Mouse (Mus musculus) neural tube, embryonic 12.5 days (tissue): Measurements from ENCODE around the gene Cmtm4. TPM values are rescaled to one million over a fixed set of nuclear protein-coding genes. Genes with fewer than 3 reads are reported as not detected.

Experiments
- ATAC-seq: fragments of 200-750 bp; cut with Nextera tagmentation; 2 replicates; pipeline ENCODE4 v1.8.0; 2017; ENCODE audit warnings: low read depth, mild to moderate bottlenecking, moderate TSS enrichment, moderate library complexity; ENCODE audit not compliant: low FRiP score
- H3K27ac ChIP-seq: fragments of 300-500 bp; sonication (generic); 2 replicates; pipeline ENCODE4 v1.5.1; 2016
- H3K27me3 ChIP-seq: fragments of 300-500 bp; sonication (generic); replicated peaks from 2 replicates; pipeline ENCODE4 v1.6.1; 2016; ENCODE audit warnings: mild to moderate bottlenecking
- H3K36me3 ChIP-seq: fragments of 300-500 bp; sonication (generic); 2 replicates; pipeline ENCODE4 v1.6.1; 2016; ENCODE audit warnings: mild to moderate bottlenecking
- H3K4me1 ChIP-seq: fragments of 300-500 bp; sonication (generic); 2 replicates; pipeline ENCODE4 v1.6.1; 2016
- H3K4me2 ChIP-seq: fragments of 300-500 bp; sonication (generic); replicated peaks from 2 replicates; pipeline ENCODE4 v1.6.1; 2016; ENCODE audit warnings: mild to moderate bottlenecking
- H3K4me3 ChIP-seq: fragments of 300-500 bp; sonication (generic); 2 replicates; pipeline ENCODE4 v1.5.1; 2016
- H3K9ac ChIP-seq: fragments of 300-500 bp; sonication (generic); 2 replicates; pipeline ENCODE4 v1.6.1; 2016; ENCODE audit warnings: mild to moderate bottlenecking
- H3K9me3 ChIP-seq: fragments of 300-500 bp; sonication (generic); 2 replicates; pipeline ENCODE4 v1.6.1; 2016; ENCODE audit warnings: mild to moderate bottlenecking
- WGBS: fragments of 180-500 bp; shearing (Covaris S2); methylation state at CpG from one replicate; pipeline ENCODE4 v1.1.7; 2016; 5-methylcytosine and 5-hydroxymethylcytosine counted together
- polyA plus RNA-seq: library from polyadenylated mRNA; unstranded; fragments of >200 nt; fragmentation: Nextera tagmentation; extraction: Ambion mirVana; gene quantifications from 2 replicates; pipeline ENCODE4 v1.2.1, GENCODE M21; 2016

Cmtm4 gene
- polyA plus RNA-seq, 1 experiment from 2014 or later: 2.3 TPM

DNA sequence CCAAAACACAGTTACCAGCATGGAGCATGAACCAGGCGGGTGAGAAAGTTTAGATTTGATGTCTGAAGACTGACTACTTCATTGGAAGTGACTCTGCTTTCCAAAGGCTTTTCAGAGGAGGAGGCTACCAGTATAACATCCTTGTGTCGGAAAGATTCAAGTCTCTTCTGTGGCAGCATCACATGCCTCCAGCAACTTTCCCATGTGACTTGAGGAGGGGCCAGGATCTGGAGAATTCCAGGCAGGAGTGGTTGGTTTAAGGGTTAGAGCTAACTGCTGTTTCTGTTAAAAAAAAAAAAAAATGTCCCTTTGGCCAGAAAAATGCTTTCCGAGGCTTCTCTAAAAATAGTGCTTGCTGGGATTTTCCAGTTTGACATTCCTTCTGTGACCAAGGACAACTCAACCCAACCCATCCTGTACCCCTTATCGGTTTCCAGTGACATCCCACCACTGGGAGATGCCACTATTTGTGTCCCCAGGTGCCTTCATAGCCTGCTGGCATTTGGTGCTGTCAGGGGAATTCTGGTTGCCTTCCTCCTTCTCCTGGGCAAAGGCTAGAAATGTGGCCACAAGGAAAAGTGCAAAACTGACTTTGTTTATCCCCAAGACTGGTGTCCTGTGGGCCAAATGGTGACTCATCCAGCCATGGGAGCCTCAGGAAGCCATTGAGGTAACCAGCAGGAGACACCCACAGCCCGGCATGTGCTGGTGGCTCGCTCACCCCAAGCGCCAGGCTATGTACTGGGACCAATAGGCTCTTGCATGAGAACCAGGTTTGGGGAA lies 12.9 kb upstream of the Cmtm4 start:
- 89% methylated on average over 7 of the region's 7 CpGs for WGBS
- H3K9ac ChIP-seq: no peak overlapping the region
- no peaks in the 10 kb centered on the region for H3K9me3 ChIP-seq
- H3K36me3 ChIP-seq: no peaks in the 10 kb centered on the region
- H3K4me1 ChIP-seq: no peaks in the 10 kb centered on the region
- no peak overlapping the region for H3K27ac ChIP-seq
- H3K27me3 ChIP-seq: no peaks in the 10 kb centered on the region
- no peak overlapping the region for H3K4me3 ChIP-seq
- no peak for ATAC-seq
- H3K4me2 ChIP-seq: no peak overlapping the region

GRCm38 (mm10) chr8:104406340-104407128 lies 10.9 kb upstream of the Cmtm4 start:
- no peak overlapping the region for H3K27ac ChIP-seq
- no peak overlapping the region for H3K4me2 ChIP-seq
- H3K36me3 ChIP-seq: no peaks in the 10 kb centered on the region
- no peak overlapping the region for H3K9ac ChIP-seq
- no peaks in the 10 kb centered on the region for H3K4me1 ChIP-seq
- H3K4me3 ChIP-seq: no peak overlapping the region
- no peaks in the 10 kb centered on the region for H3K27me3 ChIP-seq
- WGBS: 86% methylated on average over 6 of the region's 6 CpGs
- H3K9me3 ChIP-seq: no peaks in the 10 kb centered on the region
- ATAC-seq: no peak

GRCm38 (mm10) chr8:104405430-104406187 lies 10.0 kb upstream of the Cmtm4 start:
- ATAC-seq: no peak
- H3K27ac ChIP-seq: no peak overlapping the region
- no peak overlapping the region for H3K4me2 ChIP-seq
- no peaks in the 10 kb centered on the region for H3K36me3 ChIP-seq
- no peaks in the 10 kb centered on the region for H3K9me3 ChIP-seq
- no peaks in the 10 kb centered on the region for H3K4me1 ChIP-seq
- WGBS: 74% methylated on average over 15 of the region's 15 CpGs
- H3K9ac ChIP-seq: no peak overlapping the region
- H3K4me3 ChIP-seq: no peak overlapping the region
- no peaks in the 10 kb centered on the region for H3K27me3 ChIP-seq

DNA sequence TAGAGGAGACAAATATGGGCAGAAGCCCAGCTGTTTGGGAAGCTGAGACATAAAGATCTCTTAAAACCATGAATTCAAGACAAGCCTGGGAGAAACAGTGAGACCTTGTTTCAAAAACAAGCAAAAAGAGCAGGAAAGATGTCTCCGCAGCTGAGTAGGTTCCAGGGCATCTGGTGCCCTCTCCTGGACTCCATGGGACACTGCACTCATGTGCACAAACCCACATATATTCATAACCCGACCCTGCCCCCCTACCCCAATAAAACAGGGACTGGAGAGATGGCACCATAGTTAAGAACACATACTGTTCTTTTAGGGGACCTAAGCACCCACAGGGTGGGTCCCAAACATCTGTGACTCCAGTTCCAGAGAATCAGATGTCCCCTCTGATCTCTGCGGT lies 8.0 kb upstream of the Cmtm4 start:
- Histone ChIP-seq H3K9ac (no peak overlapping the region), H3K27me3 (no peaks in the 10 kb centered on the region), H3K27ac (no peak overlapping the region), H3K4me1 (no peaks in the 10 kb centered on the region), H3K4me2 (no peak overlapping the region), H3K36me3 (no peaks in the 10 kb centered on the region), H3K4me3 (no peak overlapping the region), H3K9me3 (no peaks in the 10 kb centered on the region)
- WGBS: 71% methylated on average over 3 of the region's 3 CpGs
- ATAC-seq: no peak

DNA sequence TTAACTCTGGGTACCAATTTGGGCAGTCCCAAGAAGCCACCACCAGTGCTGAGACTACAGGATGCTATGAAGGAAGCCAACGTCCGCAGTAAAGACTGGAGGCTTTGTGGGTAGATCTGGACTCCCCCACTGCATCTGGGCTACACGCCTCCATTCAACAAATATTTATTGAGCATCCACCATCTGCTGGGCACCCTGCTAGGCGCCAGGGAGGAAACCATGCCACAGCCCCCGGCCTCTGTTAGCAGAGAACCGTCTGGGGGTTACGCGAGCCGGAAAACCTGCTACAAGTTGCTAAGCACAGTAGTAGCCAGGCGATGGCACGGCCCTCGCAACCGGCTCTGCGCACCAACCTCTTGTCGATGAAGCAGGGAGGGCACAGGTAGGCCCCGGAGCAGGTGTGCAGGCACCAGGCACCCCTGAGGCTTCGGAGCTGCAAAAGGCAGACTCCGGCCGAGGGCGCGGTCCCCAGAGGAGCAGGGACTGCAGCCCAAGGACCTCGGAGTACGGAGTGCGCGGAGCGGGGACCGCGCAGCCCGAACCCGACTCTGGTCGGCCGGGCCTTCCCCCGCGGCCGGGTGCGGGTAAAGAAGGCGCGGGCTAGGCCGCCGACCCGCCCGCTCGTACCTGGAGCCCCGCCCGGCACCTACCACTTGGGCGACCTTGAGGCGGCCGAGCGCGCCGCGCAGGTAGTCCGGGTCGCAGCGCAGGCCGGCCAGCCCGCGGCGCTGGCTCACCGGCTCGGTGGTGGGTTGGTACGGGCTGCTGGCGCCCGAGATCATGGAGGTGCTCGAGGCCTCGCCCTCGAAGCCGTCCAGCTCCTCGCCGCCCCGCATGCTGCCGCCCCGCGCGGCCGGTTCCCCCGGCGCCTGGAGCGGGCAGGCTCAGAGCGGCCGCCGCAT lies 555 bp downstream of the Cmtm4 start:
- H3K4me3 ChIP-seq: peak overlapping the region; percentile 82
- peak; percentile 78 for ATAC-seq
- no peak overlapping the region for H3K27ac ChIP-seq
- H3K9ac ChIP-seq: peak overlapping the region; percentile 82
- H3K4me2 ChIP-seq: peak overlapping the region; percentile 93
- no peaks in the 10 kb centered on the region for H3K27me3 ChIP-seq
- no peaks in the 10 kb centered on the region for H3K36me3 ChIP-seq
- peaks cover 12% of the 10 kb centered on the region for H3K4me1 ChIP-seq
- under 1% methylated on average over 82 of the region's 82 CpGs for WGBS
- no peaks in the 10 kb centered on the region for H3K9me3 ChIP-seq

DNA sequence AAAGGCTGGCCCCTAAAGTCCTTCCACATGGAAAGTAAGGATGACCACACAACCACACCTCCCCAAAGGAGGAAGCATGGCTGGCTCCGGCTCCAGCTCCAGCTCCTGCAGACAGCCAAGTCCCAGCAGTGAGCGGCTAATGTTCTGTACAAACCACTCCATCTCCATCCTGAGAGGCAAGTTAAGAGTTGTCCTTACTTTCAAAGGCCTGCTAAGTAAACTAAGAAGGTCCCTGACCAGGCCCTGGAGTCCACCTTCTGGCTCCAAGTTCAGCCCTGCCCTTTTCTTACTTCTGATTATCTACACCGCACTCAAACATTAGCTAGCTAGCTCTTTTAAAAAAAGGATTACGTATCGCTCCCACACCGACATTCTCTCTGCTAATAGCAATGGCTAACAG lies 1.8 kb downstream of the Cmtm4 start:
- H3K4me1 ChIP-seq: peaks cover 12% of the 10 kb centered on the region
- no peaks in the 10 kb centered on the region for H3K9me3 ChIP-seq
- H3K27ac ChIP-seq: no peak overlapping the region
- no peaks in the 10 kb centered on the region for H3K36me3 ChIP-seq
- no peaks in the 10 kb centered on the region for H3K27me3 ChIP-seq
- WGBS: 90% methylated on average over 6 of the region's 6 CpGs
- no peak overlapping the region for H3K4me3 ChIP-seq
- peak overlapping the region; percentile 93 for H3K4me2 ChIP-seq
- no peak overlapping the region for H3K9ac ChIP-seq
- no peak for ATAC-seq

DNA sequence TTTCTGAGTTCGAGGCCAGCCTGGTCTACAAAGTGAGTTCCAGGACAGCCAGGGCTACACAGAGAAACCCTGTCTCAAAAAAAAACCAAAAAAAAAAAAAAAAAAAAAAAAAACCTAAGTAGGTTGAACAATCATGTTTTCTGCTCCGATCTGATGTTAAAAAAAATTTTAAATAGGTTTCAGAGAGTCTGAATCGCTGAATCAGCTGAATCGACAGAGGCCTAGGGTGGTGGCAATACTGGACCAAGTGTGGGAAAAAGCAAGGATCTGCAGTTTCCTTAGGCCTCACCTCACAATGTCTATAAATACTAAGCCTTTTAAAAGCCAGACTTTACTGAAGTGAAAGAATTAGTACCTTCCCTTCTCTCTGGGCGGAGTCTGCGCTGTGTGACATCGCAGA lies 2.5 kb downstream of the Cmtm4 start:
- Histone ChIP-seq H3K9me3 (no peaks in the 10 kb centered on the region), H3K36me3 (no peaks in the 10 kb centered on the region), H3K27me3 (no peaks in the 10 kb centered on the region), H3K4me2 (no peak overlapping the region), H3K4me1 (peaks cover 12% of the 10 kb centered on the region), H3K27ac (no peak overlapping the region), H3K4me3 (no peak overlapping the region), H3K9ac (no peak overlapping the region)
- ATAC-seq: no peak
- WGBS: 98% methylated on average over 7 of the region's 7 CpGs

DNA sequence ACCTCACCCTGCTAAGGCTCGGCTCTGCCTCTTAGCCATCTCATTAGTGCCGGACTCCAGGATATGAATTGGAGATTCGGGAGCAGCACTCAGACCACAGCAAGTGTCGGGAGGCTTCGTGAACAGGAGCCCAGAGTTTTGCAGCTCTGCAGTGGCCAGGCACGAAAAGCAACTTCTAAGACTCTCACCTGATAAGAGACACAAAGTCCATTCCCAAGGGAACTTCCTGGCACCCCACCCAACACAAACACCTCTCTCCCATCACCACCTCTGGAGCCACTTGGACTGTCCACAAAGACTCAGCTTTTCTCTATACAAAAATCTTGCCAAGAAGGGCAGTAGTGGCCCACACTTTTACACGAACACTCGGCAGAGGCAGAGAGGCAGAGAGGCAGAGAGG lies 5.4 kb downstream of the Cmtm4 start:
- Histone ChIP-seq H3K27me3 (no peaks in the 10 kb centered on the region), H3K36me3 (no peaks in the 10 kb centered on the region), H3K4me1 (peaks cover 17% of the 10 kb centered on the region), H3K27ac (no peak overlapping the region), H3K4me3 (no peak overlapping the region), H3K9me3 (no peaks in the 10 kb centered on the region), H3K4me2 (no peak overlapping the region), H3K9ac (no peak overlapping the region)
- 88% methylated on average over 8 of the region's 8 CpGs for WGBS
- no peak for ATAC-seq

GRCm38 (mm10) chr8:104387980-104388379 lies 7.6 kb downstream of the Cmtm4 start:
- no peak overlapping the region for H3K4me3 ChIP-seq
- H3K9ac ChIP-seq: no peak overlapping the region

GRCm38 (mm10) chr8:104387501-104387900 lies 8.1 kb downstream of the Cmtm4 start:
- Histone ChIP-seq H3K4me2 (no peak overlapping the region), H3K9me3 (no peaks in the 10 kb centered on the region), H3K9ac (no peak overlapping the region), H3K4me3 (no peak overlapping the region), H3K4me1 (peaks cover 5% of the 10 kb centered on the region; the same call in 1 of the 2 replicates), H3K27ac (no peak overlapping the region), H3K27me3 (no peaks in the 10 kb centered on the region), H3K36me3 (no peaks in the 10 kb centered on the region)
- WGBS: 62% methylated on average over 7 of the region's 7 CpGs
- no peak for ATAC-seq

More at GRCm38 (mm10) chr8:104387980-104388379, 7.6 kb downstream of the Cmtm4 start:
- Histone ChIP-seq H3K9me3 (no peaks in the 10 kb centered on the region), H3K36me3 (no peaks in the 10 kb centered on the region), H3K4me1 (peaks cover 5% of the 10 kb centered on the region; the same call in 1 of the 2 replicates), H3K4me2 (no peak overlapping the region), H3K27ac (no peak overlapping the region), H3K27me3 (no peaks in the 10 kb centered on the region)
- 93% methylated on average over 2 of the region's 2 CpGs for WGBS
- ATAC-seq: no peak

DNA sequence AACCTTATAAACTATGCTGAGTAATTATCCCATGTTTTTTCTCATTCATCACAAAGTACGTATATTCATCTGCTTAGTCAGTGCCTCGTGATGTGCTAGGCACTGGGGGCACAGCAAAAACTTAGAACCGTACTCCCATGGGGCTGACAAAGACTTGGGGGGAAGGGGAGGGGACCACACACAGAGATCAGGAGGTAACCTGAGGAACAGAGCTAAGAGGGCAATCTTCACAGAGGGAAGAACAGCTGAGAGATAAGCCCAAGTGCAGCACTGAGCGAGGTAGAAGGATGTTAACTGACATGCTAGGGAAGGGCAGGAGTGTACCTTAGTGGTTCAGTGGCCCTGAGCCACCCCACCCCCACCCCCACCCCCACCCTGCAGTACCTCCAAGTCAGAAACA lies 8.9 kb downstream of the Cmtm4 start:
- no peak for ATAC-seq
- Histone ChIP-seq H3K36me3 (no peaks in the 10 kb centered on the region), H3K9me3 (no peaks in the 10 kb centered on the region), H3K9ac (no peak overlapping the region), H3K27me3 (no peaks in the 10 kb centered on the region), H3K4me3 (no peak overlapping the region), H3K4me2 (no peak overlapping the region), H3K4me1 (peaks cover 5% of the 10 kb centered on the region), H3K27ac (no peak overlapping the region)
- 19% methylated on average over 4 of the region's 4 CpGs for WGBS
